Mouse (Mus musculus) midbrain, embryonic 14.5 days (tissue): ENCODE measurements at regions not wholly inside any gene's neighbourhood (a gene's known extent, or its start where the extent isn't known, plus 50 kb on each side); places are given as distances from the start of the nearest gene placed in this dataset.
A peak's percentile ranks its signal among the peaks of the same experiment; 100 is the strongest.

Source experiments
- ATAC-seq: fragments of 200-750 bp; cut with Nextera tagmentation; 2 replicates; pipeline ENCODE4 v1.8.0; 2017; ENCODE audit warnings: moderate number of reproducible peaks, moderate library complexity; ENCODE audit not compliant: low FRiP score, low TSS enrichment
- DNase-seq: peaks from one replicate; pipeline ENCODE4 v3.0.0-alpha.2; 2015
- H3K27ac ChIP-seq: fragments of 300-500 bp; sonication (generic); replicated peaks from 2 replicates; pipeline ENCODE4 v1.5.1; 2014; ENCODE audit warnings: mild to moderate bottlenecking, low read depth, low read length, moderate library complexity
- H3K27me3 ChIP-seq: fragments of 300-500 bp; sonication (generic); 2 replicates; pipeline ENCODE4 v1.6.1; 2014; ENCODE audit warnings: low read length, control low read depth, mixed read lengths; ENCODE audit not compliant: control insufficient read depth, insufficient read depth
- H3K36me3 ChIP-seq: fragments of 300-500 bp; sonication (generic); 2 replicates; pipeline ENCODE4 v1.6.1; 2014; ENCODE audit warnings: low read length, control low read depth; ENCODE audit not compliant: control insufficient read depth, insufficient read depth
- H3K4me1 ChIP-seq: fragments of 300-500 bp; sonication (generic); 2 replicates; pipeline ENCODE4 v1.6.1; 2014; ENCODE audit warnings: mild to moderate bottlenecking, antibody characterized with exemption, low read length, control low read depth; ENCODE audit not compliant: control insufficient read depth, insufficient read depth
- H3K4me2 ChIP-seq: fragments of 300-500 bp; sonication (generic); 2 replicates; pipeline ENCODE4 v1.6.1; 2014; ENCODE audit warnings: mild to moderate bottlenecking, low read length, moderate library complexity
- H3K4me3 ChIP-seq: fragments of 300-500 bp; sonication (generic); replicated peaks from 2 replicates; pipeline ENCODE4 v1.5.1; 2014; ENCODE audit warnings: low read depth, low read length
- H3K9ac ChIP-seq: fragments of 300-500 bp; sonication (generic); replicated peaks from 2 replicates; pipeline ENCODE4 v1.6.1; 2014; ENCODE audit warnings: mild to moderate bottlenecking, low read length, moderate library complexity
- H3K9me3 ChIP-seq: fragments of 300-500 bp; sonication (generic); 2 replicates; pipeline ENCODE4 v1.6.1; 2016; ENCODE audit warnings: low read length, control low read depth, mixed read lengths; ENCODE audit not compliant: control insufficient read depth
- WGBS: fragments of 180-500 bp; shearing (Covaris S2); extraction: QIAGEN DNeasy Blood & Tissue Kit; methylation state at CpG from one replicate; pipeline ENCODE4 v1.1.7; 2014; 5-methylcytosine and 5-hydroxymethylcytosine counted together

- no peaks in the 10 kb centered on the region for H3K27me3 ChIP-seq
- H3K4me3 ChIP-seq, result no peak overlapping the region
- no peaks in the 10 kb centered on the region for H3K36me3 ChIP-seq
- no peaks in the 10 kb centered on the region for H3K9me3 ChIP-seq
- no peak overlapping the region for H3K27ac ChIP-seq
- ATAC-seq, result no peak
- no peak overlapping the region for H3K4me2 ChIP-seq
- DNase-seq, result no peak
- 84% methylated on average over 5 of the region's 5 CpGs for WGBS
- no peak overlapping the region for H3K9ac ChIP-seq
- 0 out of 2 replicates have a peak, but pooled peaks cover 3% of the 10 kb centered on the region for H3K4me1 ChIP-seq
These were observed 208.6 kb downstream of the Rplp1 start for GRCm38 (mm10) chr9:61705586-61706233.

GRCm38 (mm10) chr9:61703301-61703700 is 211.0 kb downstream of the Rplp1 start:
- no peak overlapping the region for H3K27ac ChIP-seq
- no peaks in the 10 kb centered on the region for H3K9me3 ChIP-seq
- ATAC-seq, result no peak
- DNase-seq, result peak; percentile 68
- peaks cover 7% of the 10 kb centered on the region; the same call in 1 of the 2 replicates for H3K27me3 ChIP-seq
- peaks cover 8% of the 10 kb centered on the region for H3K4me1 ChIP-seq
- H3K4me2 ChIP-seq, result no peak overlapping the region
- H3K36me3 ChIP-seq, result no peaks in the 10 kb centered on the region
- no peak overlapping the region for H3K9ac ChIP-seq
- no peak overlapping the region for H3K4me3 ChIP-seq
- WGBS, result 61% methylated on average over 11 of the region's 11 CpGs

DNA sequence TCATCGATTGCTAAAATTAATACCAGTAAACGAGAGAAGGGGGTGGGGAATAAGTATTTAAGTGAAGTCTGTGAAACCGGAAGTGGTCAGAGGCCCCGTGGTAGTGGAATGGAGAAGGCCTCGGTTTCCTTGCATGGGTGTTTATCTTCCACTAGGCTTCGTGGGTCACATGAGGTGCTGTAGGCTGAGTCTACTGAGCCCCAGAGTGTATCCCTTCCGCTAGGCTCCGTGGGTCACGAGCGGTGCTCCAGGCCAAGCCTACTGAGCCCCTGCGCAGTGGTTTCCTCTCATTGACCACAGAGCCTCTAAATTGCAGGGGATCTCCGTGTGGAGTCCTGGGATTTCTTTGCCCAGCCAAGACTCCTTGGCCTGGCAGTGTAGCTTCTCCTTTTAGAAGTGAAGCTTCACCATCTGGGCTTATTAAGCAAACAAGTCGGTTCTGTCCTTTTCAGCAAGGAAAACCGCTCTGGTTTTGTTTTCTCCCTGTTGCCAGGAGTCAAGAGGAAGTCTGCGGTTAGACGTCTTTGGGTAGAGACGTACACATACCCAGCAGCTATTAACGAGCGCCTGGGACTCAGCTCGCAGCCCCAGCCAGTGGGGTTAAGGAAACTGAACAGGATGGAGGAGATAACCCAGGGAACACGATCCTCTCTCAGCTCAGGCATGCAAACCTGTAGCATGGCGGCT is 211.9 kb downstream of the Rplp1 start:
- DNase-seq, result no peak

DNA sequence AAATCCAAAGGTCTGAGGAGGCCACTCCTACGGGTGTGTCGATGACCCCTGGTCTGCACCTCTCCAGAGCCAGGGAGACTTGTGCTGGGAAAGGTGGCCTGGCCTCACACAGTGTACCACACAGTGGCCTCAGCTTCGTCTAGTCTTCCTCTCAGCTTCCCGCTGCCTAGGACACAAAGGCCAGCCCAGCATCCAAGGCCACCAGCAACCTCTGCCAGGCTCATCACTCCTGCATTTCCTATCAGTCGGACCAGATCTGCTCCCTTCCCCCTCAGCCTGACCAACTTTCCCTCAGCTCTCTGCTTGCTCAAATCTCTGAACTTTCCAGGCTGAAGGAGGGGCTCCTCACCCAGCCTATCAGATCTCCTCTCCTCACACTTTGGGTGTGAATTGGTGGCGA is 213.8 kb downstream of the Rplp1 start:
- ATAC-seq (no peak), DNase-seq (no peak)
- WGBS, result 81% methylated on average over 6 of the region's 6 CpGs
- Histone ChIP-seq H3K9ac (no peak overlapping the region), H3K9me3 (no peaks in the 10 kb centered on the region), H3K27ac (no peak overlapping the region), H3K4me1 (peaks cover 8% of the 10 kb centered on the region), H3K36me3 (no peaks in the 10 kb centered on the region), H3K4me2 (no peak overlapping the region), H3K27me3 (peaks cover 7% of the 10 kb centered on the region; the same call in 1 of the 2 replicates), H3K4me3 (no peak overlapping the region)

More for the DNA sequence above, 211.9 kb downstream of the Rplp1 start:
- peaks cover 8% of the 10 kb centered on the region for H3K4me1 ChIP-seq
- H3K27me3 ChIP-seq, result peaks cover 7% of the 10 kb centered on the region; the same call in 1 of the 2 replicates
- H3K9ac ChIP-seq, result no peak overlapping the region
- no peak overlapping the region for H3K4me3 ChIP-seq
- 81% methylated on average over 22 of the region's 22 CpGs for WGBS
- H3K27ac ChIP-seq, result no peak overlapping the region
- no peaks in the 10 kb centered on the region for H3K9me3 ChIP-seq
- no peaks in the 10 kb centered on the region for H3K36me3 ChIP-seq
- H3K4me2 ChIP-seq, result no peak overlapping the region
- ATAC-seq, result no peak

DNA sequence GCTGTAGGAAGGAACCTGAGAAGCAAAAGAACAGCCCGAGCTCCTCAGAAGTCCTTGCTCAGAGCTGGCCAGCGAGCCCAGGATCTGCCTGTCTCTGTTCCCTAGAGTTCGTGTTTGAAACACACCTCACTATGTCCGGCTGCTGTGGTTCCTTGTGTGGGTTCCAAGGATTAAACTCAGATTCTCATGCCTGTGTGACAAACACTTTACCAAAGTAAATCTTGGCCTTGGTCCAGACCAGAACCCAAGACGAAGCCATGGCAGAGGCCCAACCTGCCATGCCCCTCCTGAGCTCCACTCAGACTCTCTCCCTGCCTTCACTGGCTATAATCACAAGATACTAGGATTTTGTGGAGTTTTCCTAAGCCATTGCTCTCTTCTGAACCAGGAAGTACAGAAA is 214.7 kb downstream of the Rplp1 start:
- no peak overlapping the region for H3K4me2 ChIP-seq
- peaks cover 11% of the 10 kb centered on the region for H3K4me1 ChIP-seq
- ATAC-seq (no peak), DNase-seq (no peak)
- H3K27ac ChIP-seq, result no peak overlapping the region
- WGBS, result 79% methylated on average over 5 of the region's 5 CpGs
- no peaks in the 10 kb centered on the region for H3K9me3 ChIP-seq
- H3K36me3 ChIP-seq, result no peaks in the 10 kb centered on the region
- no peak overlapping the region for H3K9ac ChIP-seq
- peaks cover 7% of the 10 kb centered on the region; the same call in 1 of the 2 replicates for H3K27me3 ChIP-seq
- H3K4me3 ChIP-seq, result no peak overlapping the region

DNA sequence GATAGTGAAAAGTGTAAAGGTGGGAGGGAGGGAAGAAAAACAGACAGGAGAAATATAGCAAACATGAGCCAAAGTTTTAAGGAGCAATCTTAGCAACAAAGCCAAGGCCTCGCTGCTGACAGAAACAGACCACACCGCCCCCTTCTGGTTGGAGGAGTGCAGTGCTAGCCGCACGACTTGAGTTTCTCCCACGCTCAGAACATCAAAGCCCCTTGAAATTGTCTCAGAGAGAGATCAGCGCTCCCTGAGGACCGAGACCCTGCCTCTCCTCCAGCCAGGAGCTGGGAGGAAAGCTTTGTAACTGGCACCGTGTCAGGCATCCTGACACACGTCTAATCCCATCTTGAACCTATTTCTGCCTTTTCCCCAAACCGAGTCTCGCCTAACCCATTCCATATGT is 216.4 kb downstream of the Rplp1 start:
- Histone ChIP-seq H3K4me1 (peaks cover 10% of the 10 kb centered on the region), H3K4me3 (no peak overlapping the region), H3K27ac (no peak overlapping the region), H3K36me3 (no peaks in the 10 kb centered on the region), H3K9me3 (no peaks in the 10 kb centered on the region), H3K27me3 (peaks cover 7% of the 10 kb centered on the region; the same call in 1 of the 2 replicates), H3K4me2 (no peak overlapping the region), H3K9ac (no peak overlapping the region)
- 5% methylated on average over 11 of the region's 11 CpGs for WGBS
- ATAC-seq, result no peak; the same call in 1 of the 2 replicates
- DNase-seq, result peak; percentile 93

DNA sequence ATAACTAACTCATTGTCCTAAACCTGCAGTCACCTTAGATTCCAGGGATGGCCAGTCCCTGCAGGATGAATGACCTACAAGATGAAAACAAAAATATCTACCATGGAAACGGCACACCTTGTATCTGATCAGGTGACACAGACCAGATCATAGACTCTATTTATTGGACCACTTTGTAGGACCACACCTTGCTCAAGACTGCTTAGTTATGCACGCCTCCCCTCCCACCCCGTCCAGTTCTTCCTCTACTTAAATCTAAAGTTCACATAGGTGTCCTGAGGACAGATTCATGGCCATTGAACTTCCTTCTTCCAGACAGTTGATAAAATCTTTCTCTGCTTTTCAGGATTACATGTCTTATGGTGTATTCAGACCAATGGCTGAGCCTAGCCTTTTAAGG is 217.5 kb downstream of the Rplp1 start:
- 92% methylated on average over 3 of the region's 3 CpGs for WGBS
- peaks cover 8% of the 10 kb centered on the region for H3K4me1 ChIP-seq
- H3K27ac ChIP-seq, result no peak overlapping the region
- ATAC-seq, result no peak
- peaks cover 7% of the 10 kb centered on the region; the same call in 1 of the 2 replicates for H3K27me3 ChIP-seq
- no peak overlapping the region for H3K4me3 ChIP-seq
- DNase-seq, result no peak
- H3K4me2 ChIP-seq, result no peak overlapping the region
- H3K9me3 ChIP-seq, result no peaks in the 10 kb centered on the region
- no peak overlapping the region for H3K9ac ChIP-seq
- H3K36me3 ChIP-seq, result no peaks in the 10 kb centered on the region

DNA sequence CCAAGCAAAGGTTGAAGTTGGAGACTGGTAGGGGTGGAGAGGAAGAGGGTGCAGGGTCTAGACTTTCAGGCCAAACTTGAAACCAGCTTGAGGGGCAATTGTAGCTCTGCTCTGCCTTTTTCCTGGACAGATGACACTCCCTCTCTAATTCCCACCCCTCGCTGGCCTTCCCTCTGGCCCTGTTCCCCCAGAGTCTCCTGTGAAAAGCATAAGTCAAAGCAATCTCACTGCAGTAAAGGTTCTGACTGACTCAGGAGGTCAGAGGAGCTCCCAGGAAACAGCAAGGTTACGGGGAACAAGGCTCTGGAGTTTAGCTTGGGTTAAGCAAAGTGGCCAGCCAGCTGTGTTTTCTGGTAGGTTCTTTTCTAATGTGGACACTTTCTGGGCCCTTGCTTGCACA is 218.5 kb downstream of the Rplp1 start:
- no peak overlapping the region for H3K4me3 ChIP-seq
- ATAC-seq, result no peak

GRCm38 (mm10) chr9:61695381-61695791 is 219.0 kb downstream of the Rplp1 start:
- Histone ChIP-seq H3K27ac (no peak overlapping the region), H3K4me3 (no peak overlapping the region), H3K9me3 (no peaks in the 10 kb centered on the region), H3K27me3 (peaks cover 7% of the 10 kb centered on the region; the same call in 1 of the 2 replicates), H3K36me3 (no peaks in the 10 kb centered on the region), H3K4me1 (peaks cover 8% of the 10 kb centered on the region), H3K9ac (no peak overlapping the region), H3K4me2 (no peak overlapping the region)
- no peak for ATAC-seq
- no peak for DNase-seq
- 13% methylated on average over 9 of the region's 9 CpGs for WGBS

More for the DNA sequence above, 218.5 kb downstream of the Rplp1 start:
- Histone ChIP-seq H3K9me3 (no peaks in the 10 kb centered on the region), H3K27ac (no peak overlapping the region), H3K9ac (no peak overlapping the region), H3K36me3 (no peaks in the 10 kb centered on the region), H3K4me2 (no peak overlapping the region), H3K4me1 (peaks cover 8% of the 10 kb centered on the region), H3K27me3 (peaks cover 7% of the 10 kb centered on the region; the same call in 1 of the 2 replicates)
- DNase-seq, result no peak
- WGBS, result 82% methylated on average over 2 of the region's 2 CpGs
